Mouse (Mus musculus): ENCODE data around the gene Zswim3.

DNA sequence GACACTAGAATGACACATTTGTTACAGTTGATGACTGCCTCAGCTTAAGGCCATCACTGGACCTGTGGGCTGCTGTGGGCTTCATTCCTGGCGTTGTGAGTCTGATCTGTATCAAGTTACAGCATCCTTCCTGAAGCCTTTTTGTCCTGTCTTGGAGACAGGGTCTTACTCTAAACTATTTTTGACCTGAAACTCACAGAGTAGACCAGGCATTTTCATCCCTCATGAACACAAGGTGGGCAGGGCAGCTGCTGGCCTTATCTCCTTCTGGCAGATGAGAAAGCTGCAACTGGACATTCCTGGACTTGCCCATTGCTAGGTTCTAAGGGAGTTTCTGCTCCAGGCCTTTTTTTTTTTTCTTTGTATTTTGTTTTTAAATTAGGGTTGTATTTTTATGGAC lies 46.2 kb upstream of the Zswim3 start:
- TF ChIP-seq HCFC1 (IDR thresholded peaks at IDR 0.05; ENCODE audit: borderline replicate concordance, insufficient read depth, low read length) = no peak
- no peak for TF ChIP-seq ZNF384 (IDR thresholded peaks at IDR 0.05; ENCODE audit: low read depth, low read length)
- no peak for TF ChIP-seq CHD2 (IDR thresholded peaks at IDR 0.05; ENCODE audit: low read depth, low read length)
